Comparison of ENCODE assay signal across 10 mouse cellular contexts in the genomic region with DNA sequence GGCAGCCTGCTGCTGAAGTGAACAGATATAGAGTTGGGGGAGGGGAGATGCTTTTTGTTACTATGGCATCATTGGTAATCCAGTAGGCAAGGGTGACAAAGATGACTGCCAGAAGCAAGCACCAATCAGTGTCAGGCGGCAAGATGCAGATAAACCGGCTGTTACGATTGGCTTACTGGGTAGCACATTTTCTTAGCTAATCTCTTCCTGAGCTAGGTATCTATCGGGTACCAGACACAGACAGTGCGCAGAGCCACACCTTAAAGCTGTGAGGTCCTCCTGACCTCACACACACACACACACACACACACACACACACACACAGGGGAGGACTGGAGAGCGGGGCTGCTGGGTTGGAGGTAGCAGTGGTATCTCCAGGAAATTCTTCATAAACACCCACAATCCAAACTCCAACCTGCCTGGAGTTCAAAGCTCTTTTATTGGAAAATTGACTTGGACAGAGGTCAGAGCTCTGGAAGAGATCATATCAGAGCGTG.
A peak's percentile ranks its signal among the peaks of the same experiment; 100 is the strongest.
DNase-seq lines count a peak whose midpoint lies in the region; ATAC-seq and TF ChIP-seq lines count a peak whose summit lies in the region.
"Had no signal": no experiment of that assay in that cellular context is flagged by ENCODE, and none has a peak within 500 bp of the region (broad histone marks: within the 10 kb centered on the region; RNA-seq: fewer than 3 reads in every experiment).

No protein-coding gene starts in this region.

- peak; percentile 51; the same call in 1 of the 2 replicates for ATAC-seq in hindbrain, embryonic 14.5 days (ENCODE audit: low FRiP score)
- peak; percentile 82 for ATAC-seq in intestine, postnatal 0 days
- ATAC-seq in midbrain, embryonic 16.5 days = peak; percentile 63
- no peak for ATAC-seq in erythroid progenitor cell, adult 5-6 weeks (replicated peaks; ENCODE audit: low FRiP score, poor library complexity, severe bottlenecking)

- H3K27ac ChIP-seq in hindbrain, embryonic 14.5 days = no peak overlapping the region
- H3K27ac ChIP-seq in hindbrain, embryonic 10.5 days = no peak overlapping the region
- H3K27ac ChIP-seq in intestine, postnatal 0 days (ENCODE audit: low read depth, low read length) = peak overlapping the region; percentile 60; the same call in 1 of the 2 replicates
- no peak overlapping the region for H3K27ac ChIP-seq in midbrain, embryonic 16.5 days (ENCODE audit: low read length)

- no peaks in the 10 kb centered on the region for H3K36me3 ChIP-seq in hindbrain, embryonic 14.5 days (replicated peaks; ENCODE audit: control insufficient read depth, insufficient read depth)
- peaks cover 22% of the 10 kb centered on the region for H3K36me3 ChIP-seq in hindbrain, embryonic 10.5 days
- peaks cover 7% of the 10 kb centered on the region; the same call in 1 of the 2 replicates for H3K36me3 ChIP-seq in intestine, postnatal 0 days (ENCODE audit: control insufficient read depth, insufficient read depth)
- H3K36me3 ChIP-seq in midbrain, embryonic 16.5 days (ENCODE audit: control insufficient read depth, insufficient read depth, low read length) = no peaks in the 10 kb centered on the region

- H3K4me2 ChIP-seq in hindbrain, embryonic 14.5 days (replicated peaks) = no peak overlapping the region
- H3K4me2 ChIP-seq in intestine, postnatal 0 days (replicated peaks; ENCODE audit: low read depth) = peak overlapping the region; percentile 13; the same call in 1 of the 2 replicates
- 0 out of 2 replicates have a peak overlapping the region, but pooled peaks have one; percentile 19 for H3K4me2 ChIP-seq in midbrain, embryonic 16.5 days (ENCODE audit: low read length)

- TF ChIP-seq CTCF in intestine, postnatal 0 days (IDR thresholded peaks at IDR 0.05; ENCODE audit: low read depth) = no peak

- WGBS in hindbrain, embryonic 14.5 days = 82% methylated on average over 7 of the region's 7 CpGs
- 92% methylated on average over 7 of the region's 7 CpGs for WGBS in hindbrain, embryonic 10.5 days
- 31% methylated on average over 7 of the region's 7 CpGs for WGBS in intestine, postnatal 0 days
- 83% methylated on average over 7 of the region's 7 CpGs for WGBS in midbrain, embryonic 16.5 days

- no peaks in the 10 kb centered on the region for H3K4me1 ChIP-seq in hindbrain, embryonic 14.5 days (replicated peaks; ENCODE audit: control insufficient read depth, insufficient read depth, low read length)
- H3K4me1 ChIP-seq in hindbrain, embryonic 10.5 days (replicated peaks) = peaks cover 41% of the 10 kb centered on the region
- H3K4me1 ChIP-seq in intestine, postnatal 0 days (replicated peaks; ENCODE audit: control insufficient read depth, insufficient read depth, low read length) = peaks cover 4% of the 10 kb centered on the region; the same call in 1 of the 2 replicates
- H3K4me1 ChIP-seq in midbrain, embryonic 16.5 days (ENCODE audit: control insufficient read depth, insufficient read depth, low read length) = peaks cover 4% of the 10 kb centered on the region

- H3K27me3 ChIP-seq in hindbrain, embryonic 14.5 days (ENCODE audit: control insufficient read depth, insufficient read depth, low read length) = no peaks in the 10 kb centered on the region
- no peaks in the 10 kb centered on the region for H3K27me3 ChIP-seq in hindbrain, embryonic 10.5 days (ENCODE audit: insufficient read depth, poor library complexity, severe bottlenecking)
- no peaks in the 10 kb centered on the region for H3K27me3 ChIP-seq in intestine, postnatal 0 days (replicated peaks; ENCODE audit: control insufficient read depth, insufficient read depth, low read length)
- no peaks in the 10 kb centered on the region for H3K27me3 ChIP-seq in midbrain, embryonic 16.5 days (ENCODE audit: control insufficient read depth, insufficient read depth, low read depth, low read length)

- H3K4me3 ChIP-seq in hindbrain, embryonic 14.5 days (replicated peaks; ENCODE audit: low read length) = no peak overlapping the region
- no peak overlapping the region for H3K4me3 ChIP-seq in hindbrain, embryonic 10.5 days
- H3K4me3 ChIP-seq in intestine, postnatal 0 days (ENCODE audit: low read depth, low read length) = no peak overlapping the region
- H3K4me3 ChIP-seq in midbrain, embryonic 16.5 days (ENCODE audit: low read depth, low read length) = no peak overlapping the region

- H3K9me3 ChIP-seq in hindbrain, embryonic 14.5 days (ENCODE audit: control insufficient read depth, low read length) = no peaks in the 10 kb centered on the region
- no peaks in the 10 kb centered on the region for H3K9me3 ChIP-seq in hindbrain, embryonic 10.5 days
- H3K9me3 ChIP-seq in intestine, postnatal 0 days (ENCODE audit: control insufficient read depth) = no peaks in the 10 kb centered on the region
- no peaks in the 10 kb centered on the region for H3K9me3 ChIP-seq in midbrain, embryonic 16.5 days (replicated peaks; ENCODE audit: control insufficient read depth, low read length, poor library complexity, severe bottlenecking)

- DNase-seq in hindbrain, embryonic 14.5 days (ENCODE audit: low spot score) = no peak
- no peak for DNase-seq in hindbrain, embryonic 10.5 days (ENCODE audit: low spot score)
- DNase-seq in brain, adult 2 months (ENCODE audit: low read depth, low spot score) = peak; percentile 39
- no peak for DNase-seq in gastrocnemius, postnatal 25 days
- DNase-seq in kidney, postnatal 10 days = no peak
- DNase-seq: heart, postnatal 14 days; lung, adult 18-20 months had no signal

- H3K9ac ChIP-seq in hindbrain, embryonic 14.5 days = no peak overlapping the region
- no peak overlapping the region for H3K9ac ChIP-seq in intestine, postnatal 0 days (ENCODE audit: low read depth, low read length)
- H3K9ac ChIP-seq in midbrain, embryonic 16.5 days (ENCODE audit: low read depth, low read length) = no peak overlapping the region
